Mouse (Mus musculus) frontal cortex, postnatal 25 days (tissue): ENCODE results near the gene 7530416G11Rik.

Experiments
- DNase-seq, 2 experiments: peaks; one replicate each; pipeline ENCODE4 v3.0.0; 2022; ENCODE audit warnings: low spot score in 2 of 2

Gene 7530416G11Rik

DNA sequence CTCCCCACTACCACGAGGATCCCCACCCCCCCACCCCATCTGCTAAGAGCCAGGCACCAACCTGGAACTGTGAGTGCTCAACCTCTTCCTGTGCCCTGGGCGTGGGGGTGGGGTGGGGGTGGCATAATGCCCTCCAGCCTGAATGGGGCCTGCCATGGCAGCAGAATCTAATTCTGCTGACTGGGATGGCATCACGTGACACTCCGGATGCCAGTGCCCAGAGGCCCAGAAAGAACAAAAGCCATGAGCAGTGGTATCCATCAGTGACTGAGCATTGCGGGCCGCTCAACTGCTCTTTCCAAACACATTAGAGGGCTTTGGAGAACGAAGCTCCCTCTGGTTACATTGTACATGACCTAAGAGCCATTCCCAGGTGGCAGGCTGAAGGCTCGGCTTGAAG is at the start of gene 7530416G11Rik:
TSS of gene 7530416G11Rik (minus strand) at position 101 of the 400 bp plus-strand sequence.
- no peak for DNase-seq

DNA sequence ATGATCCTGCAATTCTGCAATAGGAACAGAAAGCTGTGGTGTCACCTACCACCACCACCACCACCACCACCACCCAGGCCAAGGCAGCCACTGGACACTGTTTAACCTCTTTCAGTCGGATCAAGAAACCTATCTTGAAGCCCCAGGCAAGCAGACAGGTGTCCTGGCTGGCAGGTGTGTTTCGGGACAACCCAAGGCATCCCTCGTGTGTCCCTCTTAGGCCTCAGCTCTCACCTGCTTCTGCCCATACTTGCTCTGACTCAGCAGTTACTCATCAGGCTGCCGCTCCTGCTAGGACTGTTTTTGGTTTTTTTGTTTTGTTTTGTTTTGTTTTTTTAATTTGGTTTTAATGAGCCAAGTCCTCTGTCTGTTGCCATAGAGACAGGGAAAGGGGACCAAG is 43.5 kb upstream of the 7530416G11Rik start:
- DNase-seq: no peak

GRCm38 (mm10) chr15:85545369-85545768 is 42.3 kb upstream of the 7530416G11Rik start:
- no peak for DNase-seq

GRCm38 (mm10) chr15:85538170-85538569 is 35.1 kb upstream of the 7530416G11Rik start:
- DNase-seq: no peak

DNA sequence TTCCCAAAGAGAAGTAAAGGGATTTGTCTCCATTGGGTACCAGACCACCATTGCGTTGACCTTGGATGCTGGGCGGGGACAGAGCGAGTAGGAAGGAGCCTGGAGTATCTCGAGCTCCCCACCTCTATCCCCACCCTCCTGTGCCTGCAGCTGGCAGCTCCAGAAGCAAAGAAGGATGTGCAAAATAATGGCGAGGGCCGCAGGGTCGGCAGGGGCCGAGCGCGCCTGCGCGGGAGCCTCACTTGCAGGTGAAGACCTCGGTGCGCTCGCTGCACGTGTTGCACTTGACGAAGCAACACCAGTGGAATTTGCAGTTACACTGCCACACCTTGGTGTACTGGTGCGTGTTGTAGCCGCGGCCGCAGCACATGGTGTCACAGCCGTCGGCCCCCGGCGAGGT is 34.1 kb upstream of the 7530416G11Rik start:
- no peak for DNase-seq

GRCm38 (mm10) chr15:85534646-85535045 is 31.6 kb upstream of the 7530416G11Rik start:
- no peak for DNase-seq

DNA sequence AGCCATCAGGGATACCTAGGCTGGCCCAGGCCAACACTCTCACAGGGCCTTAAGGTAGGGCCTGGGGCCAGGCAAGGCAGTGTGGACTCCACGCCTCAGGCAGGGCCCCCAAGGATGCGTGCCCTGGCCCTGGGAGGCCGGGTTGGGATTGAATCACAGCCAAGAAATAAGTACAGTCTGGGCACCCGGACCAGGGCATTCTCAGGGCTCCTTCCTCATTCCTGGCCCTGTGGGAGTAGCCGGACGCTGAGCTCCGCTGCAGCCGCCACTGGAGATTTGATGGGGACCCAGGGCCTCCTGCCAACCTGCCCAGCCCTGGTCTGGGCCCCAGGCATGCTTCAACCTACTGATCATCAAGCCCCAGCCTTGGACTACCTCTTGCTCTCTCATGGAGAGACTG is 31.2 kb upstream of the 7530416G11Rik start:
- DNase-seq: no peak

- DNase-seq: no peak
Measured at GRCm38 (mm10) chr15:85532063-85532462, 29.0 kb upstream of the 7530416G11Rik start.

- DNase-seq: no peak
Measured at GRCm38 (mm10) chr15:85529911-85530310, 26.9 kb upstream of the 7530416G11Rik start.

DNA sequence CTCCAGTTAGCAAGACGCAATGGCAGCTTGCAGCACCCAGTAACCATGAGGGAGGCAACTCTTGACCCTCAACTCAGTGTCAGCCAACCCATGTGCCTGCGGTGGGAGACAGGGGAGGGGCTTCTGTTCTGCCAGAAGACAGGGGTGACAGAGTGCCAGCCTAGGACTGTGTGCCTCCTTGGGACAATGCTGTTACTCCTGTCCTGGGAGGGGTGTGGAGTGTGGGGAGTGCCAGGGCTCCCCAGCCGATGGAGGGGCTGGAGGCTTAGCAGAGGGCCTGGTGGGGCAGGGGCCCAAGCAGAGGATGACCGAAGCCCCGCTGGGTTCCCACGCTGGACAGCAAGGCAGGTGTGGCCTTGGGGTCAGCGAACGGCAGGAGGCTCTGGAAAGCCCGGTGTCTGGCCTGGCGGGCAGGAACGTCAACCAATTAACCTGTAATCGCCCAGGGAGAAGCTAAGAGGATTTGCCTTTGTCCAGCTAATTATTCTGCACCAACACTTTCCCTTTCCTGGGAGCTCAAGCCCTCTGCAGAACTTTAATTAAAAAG is 21.4 kb upstream of the 7530416G11Rik start:
- DNase-seq: no peak

DNA sequence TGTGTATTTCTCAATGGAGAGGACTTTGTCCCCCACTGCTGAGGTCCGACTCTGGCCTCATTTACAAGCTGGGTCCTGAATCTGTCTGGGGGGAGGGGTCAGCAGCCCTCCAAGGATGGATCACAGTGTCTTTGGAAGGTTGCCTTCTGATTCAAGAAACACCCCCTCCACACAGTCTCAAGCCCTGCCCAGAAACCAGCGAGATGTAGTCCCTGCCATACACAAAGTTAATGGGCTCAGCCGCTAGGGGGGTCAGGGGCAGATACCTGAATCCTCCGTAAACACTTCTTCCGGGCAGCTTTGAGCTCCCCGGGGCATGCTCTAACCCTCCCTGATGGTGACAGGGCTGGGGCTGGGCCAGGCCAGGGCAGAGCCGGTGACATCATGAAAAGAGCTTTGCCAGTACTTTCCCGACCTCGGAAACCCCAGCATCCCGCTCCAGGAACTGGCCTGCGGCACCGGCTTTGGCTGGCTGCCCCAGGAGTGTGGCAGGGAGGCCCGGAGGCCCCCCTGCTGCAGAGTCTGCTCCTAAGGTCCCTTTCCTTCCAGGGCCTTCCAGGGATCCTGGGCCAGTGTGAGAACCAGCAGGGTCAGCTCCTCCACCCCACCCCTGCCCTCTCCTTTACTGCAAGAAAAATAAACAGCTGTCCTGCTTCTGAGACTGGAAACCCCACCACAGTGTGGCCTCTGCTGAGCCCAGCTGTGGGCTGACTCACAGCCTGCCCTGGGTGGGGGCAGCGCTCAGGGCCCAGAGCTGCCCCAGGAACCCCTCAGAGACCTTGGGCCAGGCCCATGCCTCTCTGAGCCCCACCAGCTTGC is 20.4 kb upstream of the 7530416G11Rik start:
- DNase-seq: no peak

DNA sequence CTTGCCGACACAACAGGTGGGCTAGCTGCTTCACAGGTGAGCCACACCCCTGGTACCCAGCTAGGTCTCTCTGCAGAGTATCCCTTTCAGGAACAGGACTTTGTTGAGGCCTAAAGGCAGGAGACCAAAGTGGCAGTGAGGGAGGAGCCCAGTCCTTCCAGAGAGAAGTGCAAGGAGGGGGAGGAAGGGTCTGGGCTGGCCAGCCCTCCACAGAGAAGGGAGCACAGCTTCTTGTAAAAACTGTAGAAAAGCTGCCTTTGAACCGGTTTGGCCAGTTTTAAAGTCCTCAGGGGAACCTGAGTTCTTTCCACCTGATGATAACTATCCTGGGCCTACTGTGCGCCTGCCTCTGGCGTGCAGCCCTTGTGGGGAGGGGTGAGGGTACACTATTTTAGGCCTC is 16.4 kb upstream of the 7530416G11Rik start:
- no peak for DNase-seq

DNA sequence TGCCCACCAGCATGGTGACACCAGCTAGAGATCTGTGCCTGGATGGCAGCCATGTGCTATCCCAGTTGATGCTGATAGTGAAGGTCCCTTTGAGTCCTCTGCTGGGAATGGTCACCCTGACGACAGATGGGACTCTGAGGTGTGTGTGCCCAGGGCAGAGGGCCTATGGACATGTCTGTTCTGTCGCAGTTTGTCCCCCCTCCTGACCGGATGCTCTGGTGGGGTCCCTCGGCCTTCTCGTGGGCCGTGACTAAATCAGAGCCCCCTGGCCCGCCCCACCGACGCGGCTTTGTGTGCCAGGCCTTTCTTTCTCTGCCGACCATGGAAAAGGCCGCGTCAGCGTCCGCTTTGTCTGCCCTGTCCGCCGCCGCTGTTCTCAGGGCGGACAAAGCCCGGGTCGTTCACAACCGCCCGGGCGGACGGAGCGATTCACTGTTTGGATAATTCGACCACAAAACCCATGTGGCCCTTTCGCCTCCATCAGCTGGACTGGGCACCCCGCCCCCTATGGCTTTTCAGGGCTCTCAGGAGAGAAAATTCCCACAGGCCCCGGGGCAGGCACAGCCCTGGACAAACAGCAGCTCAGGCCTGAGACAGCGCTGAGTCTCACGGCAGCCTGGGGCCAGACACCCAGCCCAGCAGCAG is 4.5 kb upstream of the 7530416G11Rik start:
- no peak for DNase-seq

DNA sequence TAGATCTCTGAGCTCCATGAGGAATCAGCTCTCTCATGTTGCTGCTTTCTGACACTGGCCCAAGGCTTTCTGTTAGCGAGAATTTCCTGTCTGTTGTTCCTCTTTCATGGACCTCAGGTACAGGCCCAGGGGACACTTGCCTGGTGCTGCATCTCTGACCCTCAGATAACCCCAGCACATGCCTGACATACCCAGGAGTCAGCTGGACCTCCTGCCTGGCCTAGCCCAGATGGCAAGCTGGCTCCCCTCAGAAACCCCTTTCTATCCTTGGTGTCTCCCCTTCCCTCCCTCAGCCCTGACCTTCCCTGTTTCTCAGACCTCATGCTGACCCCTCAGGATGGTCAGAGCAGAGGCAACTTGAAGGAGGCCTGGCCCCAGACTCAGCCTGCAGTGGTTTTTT is 3.7 kb upstream of the 7530416G11Rik start:
- DNase-seq: no peak

- no peak for DNase-seq
Measured at GRCm38 (mm10) chr15:85505118-85505925, 2.3 kb upstream of the 7530416G11Rik start.

DNA sequence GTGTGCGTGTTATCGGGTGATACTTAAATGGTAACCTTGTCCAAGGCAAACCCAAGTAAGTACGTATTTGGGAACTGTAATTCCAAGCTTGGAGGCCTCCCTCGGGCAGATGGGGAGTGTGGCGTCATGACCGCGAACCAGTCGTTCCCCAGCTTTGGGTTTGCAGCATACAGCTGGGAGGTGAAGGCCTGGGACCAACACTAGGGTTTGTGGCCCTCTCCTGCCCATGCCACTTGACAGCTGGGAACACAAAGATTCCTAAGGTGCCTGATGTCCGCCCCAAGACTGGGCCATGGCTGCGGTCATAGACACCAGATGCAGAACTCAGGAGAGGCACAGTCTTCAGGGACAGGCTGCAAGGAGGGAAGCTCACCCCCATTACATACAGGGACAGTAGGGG is 2.8 kb downstream of the 7530416G11Rik start:
- no peak for DNase-seq

GRCm38 (mm10) chr15:85497981-85498475 is 5.0 kb downstream of the 7530416G11Rik start:
- DNase-seq: no peak

GRCm38 (mm10) chr15:85497548-85497947 is 5.5 kb downstream of the 7530416G11Rik start:
- no peak for DNase-seq

DNA sequence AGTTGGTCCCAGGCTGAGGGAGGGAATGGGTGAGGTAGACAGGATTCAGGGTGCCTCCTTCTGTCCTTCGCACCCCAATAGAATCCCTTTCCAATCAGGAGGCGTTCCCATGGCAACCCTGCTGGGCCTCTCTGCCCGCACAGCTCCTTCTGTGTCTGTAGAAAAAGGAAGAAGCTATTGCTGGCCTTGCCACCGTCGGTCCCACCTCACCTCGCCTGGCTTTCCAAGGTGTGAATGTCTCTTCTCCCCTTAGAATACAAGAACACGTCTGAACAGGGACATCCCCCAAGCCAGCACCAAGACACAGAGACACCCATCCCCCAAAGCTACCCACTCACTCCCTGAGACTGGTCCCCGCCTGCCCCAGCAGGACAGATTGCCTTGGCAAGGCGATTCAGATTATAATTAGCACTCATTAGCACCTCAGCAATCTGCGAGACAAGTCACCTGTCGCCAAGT is 8.8 kb downstream of the 7530416G11Rik start:
- DNase-seq: peak; percentile 45 to 46

DNA sequence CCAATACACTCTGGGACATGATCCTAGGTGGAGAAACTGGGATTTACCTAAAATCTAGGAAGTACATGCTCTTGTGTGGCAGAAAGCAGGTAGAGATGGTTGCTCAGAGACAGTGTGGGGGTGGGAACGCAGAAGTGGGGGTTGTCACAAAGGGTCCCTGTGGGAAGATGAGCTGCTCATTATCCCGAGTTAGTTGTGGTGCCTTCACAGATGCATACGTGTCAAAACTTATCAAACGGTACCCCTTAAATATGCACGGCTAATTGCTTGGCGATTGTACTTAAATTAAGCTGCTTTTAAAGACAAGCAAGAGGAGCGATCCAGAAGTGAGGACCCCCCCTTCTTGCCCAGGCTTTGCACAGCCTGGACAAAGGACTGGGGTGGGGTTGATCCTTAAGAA is 13.3 kb downstream of the 7530416G11Rik start:
- DNase-seq: no peak

DNA sequence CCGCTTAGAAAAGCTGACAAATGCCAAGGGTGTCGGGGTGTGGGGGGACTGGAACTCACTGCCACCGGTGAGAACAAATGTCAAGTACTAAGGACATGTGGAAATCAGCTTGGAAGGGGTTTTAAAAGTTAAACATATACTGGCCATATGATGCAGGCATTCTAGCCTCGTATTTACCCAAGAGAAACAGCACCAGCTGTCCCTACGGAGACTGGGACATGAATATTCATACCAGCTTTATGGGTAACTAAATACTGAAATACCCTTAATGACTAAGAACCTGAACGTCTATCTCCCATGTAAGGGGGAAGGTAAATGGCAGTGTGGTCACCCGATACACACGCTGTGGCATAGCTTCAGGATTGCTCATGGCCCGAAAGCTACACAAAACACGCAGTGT is 14.1 kb downstream of the 7530416G11Rik start:
- no peak for DNase-seq

- no peak for DNase-seq
Measured at GRCm38 (mm10) chr15:85480630-85481029, 22.4 kb downstream of the 7530416G11Rik start.
